20 mouse cellular contexts compared by ENCODE assay signal in the genomic region with DNA sequence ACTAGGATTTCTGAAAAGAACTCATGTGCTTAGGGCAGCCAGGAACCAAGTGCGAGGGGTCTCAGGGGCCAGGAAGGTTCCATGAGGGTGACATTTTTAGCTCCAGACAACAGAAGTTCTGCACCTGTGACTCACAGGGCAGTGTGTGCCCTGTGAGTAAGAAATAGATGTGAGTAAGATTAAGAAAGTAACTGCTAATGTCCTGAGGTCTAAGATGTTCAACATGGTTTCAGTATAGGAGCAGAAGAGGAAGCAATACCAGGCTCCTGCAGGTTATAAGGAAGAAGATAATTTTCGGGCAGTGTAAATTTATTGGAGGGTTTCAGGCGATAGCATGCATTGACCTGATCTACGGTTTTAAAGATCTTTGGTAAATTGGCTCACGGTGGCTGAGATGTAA. TPM values are rescaled to one million over a fixed set of nuclear protein-coding genes. Genes with fewer than 3 reads are reported as not detected.
"Had no signal": no experiment of that assay in that cellular context is flagged by ENCODE, and none has a peak within 500 bp of the region (broad histone marks: within the 10 kb centered on the region; RNA-seq: fewer than 3 reads in every experiment).

No protein-coding gene starts in this region.

- H3K36me3 ChIP-seq: limb, embryonic 12.5 days; limb, embryonic 15.5 days had no signal

- DNase-seq: kidney, adult 18-20 months; kidney, adult 9 months; kidney, postnatal 14 days; left cerebral cortex, postnatal 4 days; liver, postnatal 0 days; lung, embryonic 14.5 days; midbrain, embryonic 14.5 days; thymus, adult 18-20 months; thymus, postnatal 14 days; thymus, postnatal 4 days had no signal

- H3K4me3 ChIP-seq: limb, embryonic 12.5 days; limb, embryonic 15.5 days had no signal

- ATAC-seq: liver, postnatal 0 days; lung, postnatal 0 days had no signal

- H3K4me1 ChIP-seq: limb, embryonic 15.5 days had no signal

- H3K4me2 ChIP-seq: limb, embryonic 12.5 days; limb, embryonic 15.5 days; liver, embryonic 11.5 days; lung, embryonic 14.5 days; midbrain, embryonic 11.5 days had no signal

- H3K27me3 ChIP-seq: limb, embryonic 12.5 days; limb, embryonic 15.5 days had no signal

- H3K9me3 ChIP-seq: limb, embryonic 12.5 days; limb, embryonic 15.5 days had no signal

- H3K27ac ChIP-seq: limb, embryonic 12.5 days; limb, embryonic 15.5 days; liver, embryonic 14.5 days; macrophage had no signal

- H3K9ac ChIP-seq: limb, embryonic 12.5 days; limb, embryonic 15.5 days; liver, embryonic 14.5 days; liver, postnatal 0 days; lung, embryonic 14.5 days had no signal

RNA-seq across cellular contexts. Expression of a gene that starts 16.6 kb away (rescaled TPM):
- total RNA-seq: megakaryocyte-erythroid progenitor cell, adult 5-6 weeks had no signal
- polyA plus RNA-seq: kidney, embryonic 16.5 days; limb, embryonic 15.5 days; lung, embryonic 14.5 days; macrophage; stomach, embryonic 16.5 days had no signal
